Mouse (Mus musculus) kidney, embryonic 15.5 days (tissue): ENCODE data around the gene Agr3. TPM values are rescaled to one million over a fixed set of nuclear protein-coding genes. Genes with fewer than 3 reads are reported as not detected.

Source experiments
- ATAC-seq: fragments of 200-750 bp; cut with Nextera tagmentation; replicated peaks from 2 replicates; pipeline ENCODE4 v1.8.0; 2017; ENCODE audit warnings: moderate TSS enrichment; ENCODE audit not compliant: low FRiP score
- H3K27ac ChIP-seq: fragments of 300-500 bp; sonication (generic); 2 replicates; pipeline ENCODE4 v1.5.1; 2015; ENCODE audit warnings: mild to moderate bottlenecking, inconsistent platforms
- H3K27me3 ChIP-seq: fragments of 300-500 bp; sonication (generic); 2 replicates; pipeline ENCODE4 v1.6.1; 2015; ENCODE audit warnings: inconsistent platforms
- H3K36me3 ChIP-seq: fragments of 300-500 bp; sonication (generic); 2 replicates; pipeline ENCODE4 v1.6.1; 2015; ENCODE audit warnings: inconsistent platforms
- H3K4me1 ChIP-seq: fragments of 300-500 bp; sonication (generic); 2 replicates; pipeline ENCODE4 v1.6.1; 2015; ENCODE audit warnings: inconsistent platforms
- H3K4me2 ChIP-seq: fragments of 300-500 bp; sonication (generic); 2 replicates; pipeline ENCODE4 v1.6.1; 2015; ENCODE audit warnings: moderate library complexity, mild to moderate bottlenecking, inconsistent platforms
- H3K4me3 ChIP-seq: fragments of 300-500 bp; sonication (generic); replicated peaks from 2 replicates; pipeline ENCODE4 v1.5.1; 2015; ENCODE audit warnings: mild to moderate bottlenecking, inconsistent platforms
- H3K9ac ChIP-seq: fragments of 300-500 bp; sonication (generic); 2 replicates; pipeline ENCODE4 v1.6.1; 2015; ENCODE audit warnings: mild to moderate bottlenecking, inconsistent platforms
- H3K9me3 ChIP-seq: fragments of 300-500 bp; sonication (generic); replicated peaks from 2 replicates; pipeline ENCODE4 v1.6.1; 2016; ENCODE audit warnings: inconsistent platforms
- WGBS: fragments of 180-500 bp; shearing (Covaris S2); methylation state at CpG from one replicate; pipeline ENCODE4 v1.1.7; 2015; ENCODE audit warnings: mixed read lengths; 5-methylcytosine and 5-hydroxymethylcytosine counted together
- polyA plus RNA-seq: library from polyadenylated mRNA; unstranded; fragments of >200 nt; fragmentation: Nextera tagmentation; extraction: Ambion mirVana; gene quantifications from 2 replicates; pipeline ENCODE4 v1.2.1, GENCODE M21; 2015

Agr3 gene
- polyA plus RNA-seq, 1 experiment from 2014 or later: not detected

DNA sequence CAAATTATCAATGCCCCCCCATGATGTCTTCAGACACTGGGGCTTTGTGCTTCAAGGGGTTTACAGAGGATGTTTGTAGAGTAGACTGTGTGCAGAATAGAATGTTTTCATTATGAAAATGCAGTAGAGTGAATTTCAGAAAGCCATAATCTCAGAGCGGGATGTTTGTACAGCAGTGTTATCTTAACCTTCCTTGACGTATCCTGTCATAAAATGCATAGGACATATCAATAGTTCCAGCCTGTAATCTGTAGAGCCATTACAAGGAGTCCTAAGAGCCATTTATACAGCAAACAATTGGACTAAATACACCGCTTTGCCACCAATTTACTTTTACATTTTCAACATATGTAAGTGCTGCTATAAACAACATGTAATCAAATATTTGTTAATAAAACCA is 68.2 kb downstream of the Agr3 start:
- no peak overlapping the region for H3K4me2 ChIP-seq
- ATAC-seq: no peak
- no peaks in the 10 kb centered on the region for H3K9me3 ChIP-seq
- H3K27ac ChIP-seq: no peak overlapping the region
- no peak overlapping the region for H3K4me3 ChIP-seq
- WGBS: 65% methylated on average over 3 of the region's 3 CpGs
- no peaks in the 10 kb centered on the region for H3K27me3 ChIP-seq
- H3K4me1 ChIP-seq: peaks cover 20% of the 10 kb centered on the region
- no peak overlapping the region for H3K9ac ChIP-seq
- no peaks in the 10 kb centered on the region for H3K36me3 ChIP-seq

DNA sequence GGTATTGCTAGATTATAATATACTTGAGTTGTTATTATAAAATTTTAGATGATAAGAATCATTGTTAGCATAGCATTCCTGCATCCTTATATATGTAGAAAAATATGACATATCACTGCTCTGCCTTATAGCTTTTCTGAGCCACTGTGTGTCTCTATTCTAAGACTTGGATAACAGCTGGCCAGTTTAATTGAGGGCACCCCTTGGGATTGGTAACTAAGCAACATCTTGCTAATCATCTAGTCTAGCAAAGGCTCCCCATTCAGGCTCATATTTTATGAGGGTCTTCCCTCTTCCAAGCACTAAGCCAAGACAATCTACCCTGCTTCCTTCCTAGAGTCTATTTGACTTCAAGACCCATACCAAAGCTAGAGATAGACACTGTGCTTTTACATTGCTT is 68.7 kb downstream of the Agr3 start:
- no peak overlapping the region for H3K4me2 ChIP-seq
- no peaks in the 10 kb centered on the region for H3K27me3 ChIP-seq
- H3K27ac ChIP-seq: no peak overlapping the region
- H3K9me3 ChIP-seq: no peaks in the 10 kb centered on the region
- no peak for ATAC-seq
- no peak overlapping the region for H3K4me3 ChIP-seq
- no peaks in the 10 kb centered on the region for H3K36me3 ChIP-seq
- peaks cover 20% of the 10 kb centered on the region for H3K4me1 ChIP-seq
- H3K9ac ChIP-seq: no peak overlapping the region

DNA sequence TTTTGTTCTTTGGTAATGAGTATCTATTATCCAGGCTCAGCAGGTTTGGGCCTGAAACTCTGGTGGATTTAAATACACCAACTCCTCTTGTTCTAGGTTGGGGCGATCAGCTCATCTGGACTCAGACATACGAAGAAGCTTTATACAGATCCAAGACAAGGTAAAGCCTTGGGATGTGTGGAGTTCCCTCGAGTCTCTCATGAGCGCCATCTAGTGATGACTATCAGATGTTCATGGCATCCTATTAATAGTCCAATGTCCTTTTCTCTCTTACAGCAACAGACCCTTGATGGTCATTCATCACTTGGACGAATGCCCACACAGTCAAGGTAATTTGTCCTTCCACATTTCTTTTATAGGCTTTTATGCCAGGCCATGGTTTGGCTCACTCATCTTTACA is 70.4 kb downstream of the Agr3 start:
- Histone ChIP-seq H3K27me3 (no peaks in the 10 kb centered on the region), H3K9me3 (no peaks in the 10 kb centered on the region), H3K9ac (no peak overlapping the region), H3K27ac (no peak overlapping the region), H3K4me1 (peaks cover 20% of the 10 kb centered on the region), H3K4me2 (no peak overlapping the region), H3K4me3 (no peak overlapping the region), H3K36me3 (no peaks in the 10 kb centered on the region)
- no peak for ATAC-seq
- 42% methylated on average over 5 of the region's 5 CpGs for whole genome bisulfite sequencing

Other genes with a start within 250 kb of the Agr3 start
- gene Agr2, start 67.3 kb downstream of the Agr3 start, polyA plus RNA-seq: 1.4 and 31.8 TPM in 2 replicates
- gene Tspan13, start 116.9 kb downstream of the Agr3 start, polyA plus RNA-seq: 104 and 110 TPM in 2 replicates
- 36.3 and 36.9 TPM in 2 replicates for gene Ankmy2, start 231.5 kb downstream of the Agr3 start, polyA plus RNA-seq
- gene Bzw2, start 232.5 kb downstream of the Agr3 start, polyA plus RNA-seq: 221 and 225 TPM in 2 replicates